Mouse (Mus musculus): Measurements from ENCODE around the gene Rnf150.

The Rnf150 gene

DNA sequence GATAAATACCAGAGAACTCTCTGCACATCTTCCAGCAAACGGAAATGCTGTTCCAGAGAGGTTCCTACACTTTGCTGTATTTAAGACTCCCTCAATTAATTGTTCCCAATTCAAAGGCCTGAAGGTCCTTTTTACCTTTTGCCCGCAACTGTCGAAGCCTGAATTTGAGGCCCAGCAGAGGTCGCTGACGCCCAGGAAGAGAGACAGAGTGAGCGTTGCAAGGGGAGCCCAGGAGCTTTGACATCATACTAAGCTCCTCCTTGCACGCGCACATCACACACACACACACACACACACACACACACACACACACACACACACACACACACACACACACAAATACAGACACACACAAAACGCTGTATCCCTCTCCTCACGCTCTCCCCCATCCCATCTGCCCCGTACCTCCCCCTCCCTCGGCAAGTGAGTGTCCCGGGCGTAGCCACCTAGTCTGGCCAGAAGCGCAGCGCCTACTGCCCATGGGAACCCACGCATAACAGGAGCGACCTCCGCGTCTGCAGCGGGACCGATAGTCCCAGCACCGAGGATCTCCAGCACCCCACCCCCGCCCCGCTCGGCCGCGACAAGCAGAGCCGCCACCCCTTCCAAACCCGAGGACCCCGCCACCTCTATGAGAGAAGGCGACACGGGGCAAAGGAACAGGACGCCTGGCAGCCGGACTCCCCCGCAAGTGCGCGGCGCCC lies at the start of gene Rnf150:
Rnf150 (plus strand) TSS at position 316 of the 704 bp plus-strand sequence.
- in situ Hi-C loops (cut with MboI; ENCODE audit: unreplicated experiment in 2 of 2): loop anchor here (5.0 to 10.0 kb wide), 3 partner anchors 224 to 592 kb away; partner anchors contain the start of gene Scoc (in 1 of the 2)

GRCm38 (mm10) chr8:82826135-82827046 lies 36.8 kb upstream of the Rnf150 start:
- in situ Hi-C loops (cut with MboI; ENCODE audit: unreplicated experiment in 2 of 2): loop anchor here in 1 of 2 experiments (25.0 kb wide), 1 partner anchor 1489 kb away; the partner anchor contains the start of gene Inpp4b

DNA sequence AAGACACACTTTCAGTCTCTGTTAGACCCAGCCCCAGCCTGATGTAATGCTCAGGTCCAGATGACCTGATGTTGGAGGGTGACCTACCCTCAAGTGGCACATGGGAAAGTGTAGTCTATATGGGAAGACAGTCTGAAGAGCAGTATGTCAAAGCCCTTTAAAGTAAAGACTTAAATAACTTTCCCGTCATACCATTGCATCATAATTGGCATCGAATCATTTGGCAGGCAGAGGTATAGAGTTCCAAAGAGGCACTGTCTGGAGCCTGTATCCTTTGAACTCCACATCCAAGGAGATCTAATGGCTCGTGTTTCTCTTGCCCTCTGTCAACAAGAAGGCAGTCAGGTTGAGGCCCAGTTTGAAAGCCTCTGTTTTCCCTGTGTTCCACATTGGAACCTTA lies 22.7 kb upstream of the Rnf150 start:
- in situ Hi-C loops (cut with MboI; ENCODE audit: unreplicated experiment in 2 of 2): loop anchor here (10.0 to 25.0 kb wide), 2 partner anchors 1503 to 1506 kb away; partner anchors contain the start of gene Inpp4b (in 1 of the 2)

DNA sequence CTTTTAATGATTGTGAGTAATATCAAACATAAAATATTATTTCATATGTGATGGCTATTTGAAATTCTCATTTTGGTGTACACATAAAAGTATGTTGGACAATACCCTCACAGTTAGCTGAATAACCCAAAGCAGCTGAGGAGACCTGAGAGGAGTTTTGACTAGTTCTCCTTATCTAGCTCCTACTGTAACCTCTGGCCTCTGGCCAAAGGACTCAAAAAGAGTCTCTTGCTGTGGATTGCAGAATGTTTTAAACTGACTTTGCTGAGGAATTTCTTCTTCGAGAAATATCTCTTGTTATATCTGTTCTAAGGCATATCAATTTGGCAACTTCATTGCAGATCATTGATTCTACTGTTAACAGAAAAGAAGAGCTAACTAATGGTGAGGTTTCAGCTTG lies 22.2 kb upstream of the Rnf150 start:
- in situ Hi-C loops (cut with MboI; ENCODE audit: unreplicated experiment in 2 of 2): loop anchor here (10.0 to 25.0 kb wide), 2 partner anchors 1504 to 1506 kb away; partner anchors contain the start of gene Inpp4b (in 1 of the 2)

GRCm38 (mm10) chr8:82841520-82842142 lies 21.5 kb upstream of the Rnf150 start:
- in situ Hi-C loops (cut with MboI; ENCODE audit: unreplicated experiment in 2 of 2): loop anchor here (10.0 to 25.0 kb wide), 2 partner anchors 1504 to 1507 kb away; partner anchors contain the start of gene Inpp4b (in 1 of the 2)

- in situ Hi-C loops (cut with MboI; ENCODE audit: unreplicated experiment in 2 of 2): loop anchor here (10.0 to 25.0 kb wide), 2 partner anchors 1506 to 1509 kb away; partner anchors contain the start of gene Inpp4b (in 1 of the 2)
Observed at GRCm38 (mm10) chr8:82843697-82844096, 19.5 kb upstream of the Rnf150 start.

DNA sequence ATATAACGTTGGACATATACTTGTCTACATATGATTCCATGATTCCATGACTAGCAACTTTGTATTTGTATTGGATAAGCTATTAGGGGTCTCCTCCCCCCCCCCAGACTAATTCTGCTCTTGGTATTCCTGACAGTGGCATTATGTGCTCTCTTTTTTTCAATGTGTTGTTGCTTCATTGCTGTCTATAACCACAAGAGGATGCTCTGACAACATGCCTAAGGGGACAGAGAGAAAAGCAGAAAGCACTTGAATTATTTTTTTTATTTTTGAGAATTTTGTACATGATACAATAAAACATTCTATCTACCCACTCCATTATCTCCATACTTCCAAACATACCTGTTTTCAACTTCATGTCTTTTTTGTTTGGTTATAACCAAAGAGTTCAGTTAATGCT lies 18.7 kb upstream of the Rnf150 start:
- in situ Hi-C loops (cut with MboI; ENCODE audit: unreplicated experiment in 2 of 2): loop anchor here (10.0 to 25.0 kb wide), 2 partner anchors 1507 to 1510 kb away; partner anchors contain the start of gene Inpp4b (in 1 of the 2)

DNA sequence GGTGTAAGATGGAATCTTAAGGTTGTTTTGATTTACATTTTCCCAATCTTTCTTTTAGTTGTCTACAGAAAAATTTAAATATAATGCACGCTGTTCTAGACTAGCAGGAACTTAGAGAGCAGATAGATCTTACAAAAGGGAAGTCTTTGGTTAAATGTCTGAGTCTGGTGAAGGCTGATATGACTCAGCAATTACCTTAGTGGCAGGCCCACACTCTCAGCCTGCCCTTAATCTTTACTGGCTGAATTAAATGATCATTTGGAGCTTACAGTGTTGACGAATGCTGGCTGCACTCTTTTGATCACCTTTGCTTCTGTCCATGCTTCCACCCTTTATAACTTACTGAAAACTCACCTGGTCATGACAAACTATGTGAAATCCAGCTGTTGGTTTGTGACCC lies 17.1 kb upstream of the Rnf150 start:
- in situ Hi-C loops (cut with MboI; ENCODE audit: unreplicated experiment in 2 of 2): loop anchor here (10.0 to 25.0 kb wide), 2 partner anchors 1509 to 1511 kb away; partner anchors contain the start of gene Inpp4b (in 1 of the 2)

- in situ Hi-C loops (cut with MboI; ENCODE audit: unreplicated experiment in 2 of 2): loop anchor here (10.0 to 25.0 kb wide), 2 partner anchors 1509 to 1512 kb away; partner anchors contain the start of gene Inpp4b (in 1 of the 2)
Observed at GRCm38 (mm10) chr8:82846730-82847129, 16.4 kb upstream of the Rnf150 start.

- in situ Hi-C loops (cut with MboI; ENCODE audit: unreplicated experiment in 2 of 2): no loop called here
Observed at GRCm38 (mm10) chr8:82858541-82859342, 4.4 kb upstream of the Rnf150 start.

DNA sequence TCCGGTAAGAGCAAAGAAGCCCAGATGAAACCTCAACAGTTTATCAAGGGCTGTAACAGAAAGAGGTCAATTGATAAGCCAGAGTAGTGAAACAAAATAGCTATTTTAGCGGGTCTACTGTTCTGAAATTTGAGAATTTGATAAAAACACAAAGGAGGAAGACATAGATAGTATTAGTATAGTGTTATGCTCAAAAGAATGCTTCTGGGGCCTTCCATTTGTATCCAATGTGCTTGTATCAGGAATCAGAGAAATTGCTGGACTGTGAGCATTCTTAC lies 3.9 kb upstream of the Rnf150 start:
- in situ Hi-C loops (cut with MboI; ENCODE audit: unreplicated experiment in 2 of 2): no loop called here

DNA sequence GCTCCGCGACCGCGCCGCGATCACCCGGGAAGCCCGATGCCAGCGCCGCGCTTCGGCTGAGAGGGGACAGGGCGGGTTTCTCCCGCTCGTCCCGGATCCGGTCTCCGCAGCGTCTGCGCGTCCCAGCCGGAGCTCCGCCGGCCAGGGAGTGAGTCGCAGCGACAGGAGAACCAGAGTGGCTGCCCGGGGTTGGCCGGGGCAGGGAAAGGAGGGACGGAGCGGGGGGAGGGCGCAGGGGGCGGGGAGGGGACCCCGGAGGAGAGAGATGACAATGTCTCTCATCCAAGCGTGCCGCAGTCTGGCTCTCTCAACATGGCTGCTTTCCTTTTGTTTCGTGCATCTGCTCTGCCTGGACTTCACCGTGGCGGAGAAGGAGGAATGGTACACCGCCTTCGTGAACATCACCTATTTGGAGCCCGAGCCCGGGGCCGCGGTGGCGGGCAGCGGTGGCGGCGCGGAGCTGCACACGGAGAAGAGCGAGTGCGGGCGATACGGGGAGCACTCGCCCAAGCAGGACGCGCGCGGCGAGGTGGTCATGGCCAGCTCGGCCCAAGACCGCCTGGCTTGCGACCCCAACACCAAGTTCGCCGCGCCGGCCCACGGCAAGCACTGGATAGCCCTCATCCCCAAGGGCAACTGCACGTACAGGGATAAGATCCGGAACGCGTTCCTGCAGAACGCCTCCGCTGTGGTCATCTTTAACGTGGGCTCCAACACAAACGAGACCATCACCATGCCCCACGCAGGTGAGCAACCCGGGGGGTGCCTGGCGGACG lies 777 bp downstream of the Rnf150 start:
- in situ Hi-C loops (cut with MboI; ENCODE audit: unreplicated experiment in 2 of 2): loop anchor here (5.0 to 10.0 kb wide), 3 partner anchors 223 to 591 kb away; partner anchors contain the start of gene Scoc (in 1 of the 2)

DNA sequence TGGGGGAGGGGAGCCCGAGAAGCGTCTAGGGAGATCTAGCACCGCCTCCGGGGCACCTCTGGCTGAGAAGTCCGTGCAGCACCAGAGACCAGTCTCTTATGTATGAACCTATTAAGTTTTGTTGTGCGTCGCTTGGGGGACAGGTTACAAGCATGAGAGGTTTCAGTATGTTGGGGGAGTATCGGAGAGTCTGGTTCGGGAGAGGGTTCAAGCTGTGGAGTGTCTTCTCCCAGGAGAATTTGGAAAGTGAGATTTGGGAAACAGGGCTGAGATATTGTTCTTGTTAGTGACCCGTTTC lies 1.3 kb downstream of the Rnf150 start:
- in situ Hi-C loops (cut with MboI; ENCODE audit: unreplicated experiment in 2 of 2): loop anchor here (5.0 to 10.0 kb wide), 3 partner anchors 223 to 590 kb away; partner anchors contain the start of gene Scoc (in 1 of the 2)

- in situ Hi-C loops (cut with MboI; ENCODE audit: unreplicated experiment in 2 of 2): loop anchor here in 1 of 2 experiments (10.0 kb wide), 1 partner anchor 590 kb away; the partner anchor contains the start of gene Scoc
Observed at GRCm38 (mm10) chr8:82865239-82865638, 2.1 kb downstream of the Rnf150 start.

DNA sequence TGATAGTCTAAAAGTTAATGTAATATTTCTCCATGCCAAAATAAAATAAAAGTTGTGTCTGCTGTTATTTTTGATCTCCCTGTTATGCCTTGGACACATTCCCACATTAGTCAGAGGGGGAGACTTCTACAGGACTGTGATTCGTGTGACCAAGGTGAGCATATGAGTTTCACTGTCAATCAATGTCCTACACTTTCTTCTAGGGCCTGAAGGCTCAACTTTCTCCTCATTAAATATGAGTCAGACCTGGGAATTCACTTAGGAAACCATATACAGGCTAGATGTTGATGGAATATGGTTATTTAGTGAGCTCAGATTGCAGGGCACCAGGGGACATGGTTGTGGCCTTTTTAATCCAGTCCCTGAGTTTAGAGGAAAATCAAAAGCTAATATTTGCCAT lies 3.1 kb downstream of the Rnf150 start:
- in situ Hi-C loops (cut with MboI; ENCODE audit: unreplicated experiment in 2 of 2): loop anchor here in 1 of 2 experiments (10.0 kb wide), 1 partner anchor 589 kb away; the partner anchor contains the start of gene Scoc

DNA sequence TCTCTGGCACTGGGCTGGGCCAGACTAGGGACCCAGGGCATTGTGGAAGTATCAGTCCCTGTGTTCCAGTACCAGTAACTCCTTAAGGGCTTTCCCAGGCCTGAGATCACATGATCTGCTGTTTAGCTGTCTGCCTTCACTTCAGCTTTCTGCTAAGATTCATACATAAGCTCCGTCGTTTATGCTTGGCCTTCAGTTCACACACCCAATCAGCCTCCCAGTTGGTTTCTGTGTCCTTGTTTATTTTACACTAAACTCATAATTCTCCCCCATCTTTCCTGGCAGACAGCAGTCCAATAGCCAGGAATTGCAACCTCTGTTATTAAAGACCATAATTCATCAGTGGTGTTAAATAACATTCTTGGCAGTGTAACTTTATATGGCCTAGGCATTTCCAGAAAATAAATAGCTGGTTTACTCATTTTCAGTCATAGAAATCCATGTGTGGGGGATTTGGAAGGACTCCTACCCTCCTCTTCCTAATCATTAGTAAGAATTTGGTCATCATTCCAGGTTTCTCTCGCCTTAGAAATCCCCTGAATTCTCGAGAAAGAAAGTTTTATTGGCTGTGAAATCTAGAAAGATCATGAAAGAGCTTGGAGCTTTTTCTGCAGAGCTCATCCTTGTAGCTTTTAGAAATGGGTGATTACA lies 7.8 kb downstream of the Rnf150 start:
- in situ Hi-C loops (cut with MboI; ENCODE audit: unreplicated experiment in 2 of 2): no loop called here

- in situ Hi-C loops (cut with MboI; ENCODE audit: unreplicated experiment in 2 of 2): no loop called here
Observed at GRCm38 (mm10) chr8:82871986-82872385, 8.8 kb downstream of the Rnf150 start.

DNA sequence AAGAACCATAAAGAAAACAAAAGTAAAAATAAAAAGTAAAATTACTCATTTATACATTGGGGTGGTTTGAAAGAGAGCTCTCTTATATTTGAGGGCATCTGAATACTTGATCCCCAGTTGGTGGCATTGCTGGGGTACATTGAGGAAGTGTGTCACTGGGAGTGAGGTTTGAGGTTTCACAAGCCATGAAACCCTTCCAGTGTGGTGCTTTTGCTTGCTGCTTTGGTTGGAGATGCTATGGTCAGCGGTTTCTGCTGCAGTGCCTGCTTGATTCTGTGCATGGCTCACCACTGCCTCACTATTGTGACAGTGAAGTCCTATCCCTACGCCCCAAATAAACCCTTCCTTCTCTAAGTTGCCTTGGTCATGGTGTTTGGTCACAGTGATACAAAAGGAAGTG lies 10.9 kb downstream of the Rnf150 start:
- in situ Hi-C loops (cut with MboI; ENCODE audit: unreplicated experiment in 2 of 2): no loop called here
